Mouse (Mus musculus) heart, adult 18-20 months (tissue): ENCODE measurements around the gene Hapln2. TPM values are rescaled to one million over a fixed set of nuclear protein-coding genes. Genes with fewer than 3 reads are reported as not detected.

Experiments used
- DNase-seq, 2 experiments: peaks; one replicate each; pipeline ENCODE4 v3.0.0; 2021 to 2022; ENCODE audit warnings: mixed read lengths in 1 of 2
- total RNA-seq, 2 experiments: library from RNA; stranded (reverse); gene quantifications; 2 replicates each; pipeline ENCODE4 v1.2.3; 2021

Hapln2 gene
- total RNA-seq, 2 experiments from 2014 or later, result not detected

DNA sequence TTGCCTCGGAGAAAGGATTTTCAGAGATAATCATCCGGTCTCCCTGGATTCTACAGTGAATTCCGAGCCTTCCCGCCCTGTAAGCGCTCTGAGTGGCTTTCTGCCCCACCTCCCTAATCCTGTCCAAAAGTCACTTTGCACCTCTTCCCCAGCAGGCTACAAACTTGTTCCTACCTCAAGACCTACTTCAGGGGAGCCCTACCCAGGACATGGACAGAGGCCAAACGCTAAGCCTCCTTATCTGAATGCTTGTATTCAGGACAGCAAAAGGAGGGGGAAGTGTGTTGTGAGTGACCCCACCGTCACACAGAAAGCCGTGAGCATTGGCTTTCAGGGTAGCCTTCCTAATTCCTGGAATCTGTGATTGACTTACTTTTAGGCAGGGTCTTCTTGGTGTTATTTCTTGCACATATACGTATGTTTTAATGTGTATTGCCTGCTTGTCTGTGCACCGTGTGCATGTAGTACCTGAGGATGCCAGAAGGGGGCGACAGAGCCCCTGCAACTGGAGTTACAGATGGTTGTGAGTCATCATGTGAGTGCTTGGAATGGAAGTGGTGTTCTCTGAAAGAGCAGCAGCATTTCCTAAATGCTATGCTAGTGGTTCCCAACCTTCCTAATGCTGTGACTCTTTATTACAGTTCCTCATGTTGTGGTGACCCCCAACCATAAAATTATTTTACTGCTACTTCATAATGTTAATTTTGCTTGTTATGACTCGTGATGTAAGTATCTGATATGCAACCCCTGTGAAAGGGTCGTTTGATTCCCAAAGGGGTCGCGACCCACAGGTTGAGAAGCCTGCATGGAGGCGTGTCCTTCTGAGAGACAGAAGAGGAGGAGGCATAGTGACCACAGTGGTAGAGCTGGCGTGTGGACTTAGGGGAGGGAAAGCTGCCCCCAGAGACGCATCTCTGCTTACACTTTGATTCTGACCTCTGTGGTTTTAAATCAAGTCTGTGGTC, 21.3 kb downstream of the Hapln2 start:
- no peak for DNase-seq

DNA sequence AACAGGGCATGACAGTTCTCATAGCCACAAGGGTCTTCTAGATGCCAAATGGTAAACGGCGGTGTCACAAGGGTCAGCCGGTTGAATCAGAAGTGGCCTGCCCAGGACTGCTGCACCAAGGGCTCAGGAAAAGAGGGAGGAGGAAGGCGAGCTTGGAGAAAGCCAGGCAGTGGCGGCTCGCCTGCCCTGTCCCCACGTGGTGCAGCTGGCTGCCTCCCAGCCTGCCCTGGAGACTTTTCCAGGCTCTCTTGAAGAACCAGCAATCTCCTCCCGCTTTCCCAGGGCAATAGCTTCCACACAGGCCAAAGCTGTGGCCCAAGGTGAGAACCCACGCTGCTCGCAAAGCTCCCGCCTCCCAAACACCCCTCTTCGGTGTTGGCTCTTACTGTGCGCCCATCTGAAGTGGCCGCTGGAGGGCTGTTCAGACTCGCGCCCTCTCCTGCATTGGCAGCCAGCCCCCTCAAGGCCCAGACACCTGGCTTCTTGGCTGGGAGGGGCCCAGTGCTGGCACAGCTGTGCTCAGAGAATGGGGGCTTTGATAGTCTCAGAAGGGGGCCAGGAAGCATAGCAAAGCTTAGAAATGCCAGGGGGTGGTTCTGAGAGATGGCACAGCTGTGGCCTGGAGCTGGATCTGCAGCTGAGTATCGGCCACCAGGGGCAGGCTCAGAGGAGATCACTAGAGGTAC, 24.9 kb downstream of the Hapln2 start:
- DNase-seq, result peak in 1 of 2 experiments; percentile 29

DNA sequence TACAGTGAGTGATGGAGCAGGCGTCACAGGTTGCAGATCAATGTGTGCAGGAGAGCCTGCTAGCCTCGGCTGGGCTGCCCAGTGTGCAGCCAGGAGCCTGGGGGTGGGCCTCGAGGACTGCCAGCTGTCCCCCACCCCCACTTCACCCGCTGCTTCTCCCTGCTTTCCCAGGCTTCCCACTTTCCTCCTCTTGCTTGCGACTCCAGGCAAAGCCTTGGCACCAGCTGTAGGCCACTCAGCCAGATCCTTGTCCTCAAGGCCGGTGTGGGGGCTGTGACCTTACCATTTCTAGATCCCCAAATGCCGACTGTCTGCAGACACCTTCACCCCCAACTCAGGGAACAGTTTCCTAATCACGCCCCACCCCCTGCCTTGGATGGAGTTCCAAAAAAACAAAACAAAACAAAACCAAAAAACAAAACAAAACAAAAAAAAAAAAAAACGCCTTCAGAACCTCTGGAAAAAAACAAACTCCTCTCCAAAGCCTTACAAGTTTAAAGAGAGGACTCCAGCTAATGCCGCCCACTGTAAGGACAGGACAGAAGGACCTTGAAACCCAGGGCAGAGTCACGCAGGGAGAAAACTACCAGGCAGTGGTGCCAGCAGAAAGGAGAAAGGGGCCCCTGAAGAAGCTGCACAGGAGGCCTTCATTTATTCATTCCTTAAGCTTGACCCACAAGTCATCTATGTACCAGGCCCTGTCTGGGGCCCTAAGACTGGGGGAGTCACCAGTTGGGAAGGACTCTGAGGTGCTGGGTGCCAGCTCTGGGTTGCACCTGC, 26.4 kb downstream of the Hapln2 start:
- DNase-seq, result no peak

DNA sequence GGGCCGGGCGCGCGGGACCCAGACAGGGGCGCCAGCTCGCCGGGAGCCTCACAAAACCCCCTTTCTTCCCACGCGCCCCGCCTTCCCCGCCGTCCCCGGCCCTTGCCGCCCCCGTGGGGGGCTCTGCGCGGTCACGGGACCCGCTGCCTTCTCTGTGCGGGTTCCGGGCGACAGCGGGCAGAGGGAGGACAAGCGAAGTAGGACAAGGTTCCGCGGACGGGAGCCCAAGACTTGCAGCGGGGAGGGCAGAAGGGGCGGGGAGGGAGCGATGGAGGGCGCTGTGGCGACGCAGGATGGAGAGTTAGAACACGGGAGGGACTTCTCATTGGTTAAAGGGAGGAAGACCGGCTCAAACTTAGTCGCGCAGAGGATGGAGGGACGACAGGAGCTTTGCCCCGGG, 27.2 kb downstream of the Hapln2 start, which contains the start of gene Bcan:
Bcan (minus strand) TSS at position 50 of the 400 bp plus-strand sequence.
- DNase-seq, result no peak

DNA sequence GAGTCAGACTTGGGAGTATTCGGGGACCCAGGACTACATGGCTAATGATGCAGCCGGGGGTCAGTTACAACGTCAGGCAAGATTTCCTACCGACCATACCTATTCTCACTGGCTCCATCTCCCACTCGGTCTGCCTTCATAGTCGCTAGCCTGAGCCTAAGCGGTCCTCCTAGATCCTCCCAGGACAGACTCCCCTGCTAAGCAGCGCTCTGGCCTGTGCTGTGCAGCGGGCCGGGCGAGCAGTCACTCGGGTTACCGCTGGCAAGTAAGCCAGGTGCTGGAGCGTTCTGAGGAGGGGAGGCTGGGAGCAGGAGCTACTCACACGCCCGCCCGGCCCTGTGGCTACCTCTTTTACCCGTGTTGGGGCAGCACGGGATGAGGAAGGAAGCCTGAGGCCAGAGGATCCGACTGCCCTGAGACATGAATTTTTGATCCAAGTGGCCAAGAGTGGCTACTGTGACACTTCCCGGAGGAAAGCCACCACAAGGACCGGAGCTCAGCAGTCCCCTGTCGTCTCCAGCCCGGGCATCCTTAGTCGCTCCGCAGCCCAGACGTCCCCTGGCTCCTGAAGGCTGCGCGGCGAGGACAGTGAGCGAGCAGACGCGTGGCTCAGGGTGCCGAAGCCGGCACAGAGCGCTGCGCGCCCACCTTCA, 28.0 kb downstream of the Hapln2 start:
- DNase-seq, result no peak

DNA sequence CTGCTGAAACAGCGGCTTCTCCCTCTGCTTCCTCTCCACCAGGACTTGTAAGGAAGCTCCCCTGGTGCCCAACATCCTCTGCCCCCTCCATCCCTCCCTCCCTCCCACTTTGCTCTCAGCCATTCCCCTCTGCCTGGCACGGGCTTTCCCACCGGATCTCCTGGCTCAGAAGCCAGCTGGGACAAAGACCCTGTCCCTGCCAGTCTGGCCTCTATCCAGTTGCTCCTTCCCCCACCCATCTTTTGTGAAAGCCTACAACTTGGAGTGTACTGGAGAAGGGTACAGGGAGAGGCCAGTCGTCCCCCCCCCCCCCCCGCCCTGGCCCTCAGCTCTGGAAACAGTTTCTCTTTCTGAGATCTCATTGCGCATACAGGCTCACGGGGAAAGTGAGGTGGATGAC, 28.6 kb downstream of the Hapln2 start:
- DNase-seq, result no peak

DNA sequence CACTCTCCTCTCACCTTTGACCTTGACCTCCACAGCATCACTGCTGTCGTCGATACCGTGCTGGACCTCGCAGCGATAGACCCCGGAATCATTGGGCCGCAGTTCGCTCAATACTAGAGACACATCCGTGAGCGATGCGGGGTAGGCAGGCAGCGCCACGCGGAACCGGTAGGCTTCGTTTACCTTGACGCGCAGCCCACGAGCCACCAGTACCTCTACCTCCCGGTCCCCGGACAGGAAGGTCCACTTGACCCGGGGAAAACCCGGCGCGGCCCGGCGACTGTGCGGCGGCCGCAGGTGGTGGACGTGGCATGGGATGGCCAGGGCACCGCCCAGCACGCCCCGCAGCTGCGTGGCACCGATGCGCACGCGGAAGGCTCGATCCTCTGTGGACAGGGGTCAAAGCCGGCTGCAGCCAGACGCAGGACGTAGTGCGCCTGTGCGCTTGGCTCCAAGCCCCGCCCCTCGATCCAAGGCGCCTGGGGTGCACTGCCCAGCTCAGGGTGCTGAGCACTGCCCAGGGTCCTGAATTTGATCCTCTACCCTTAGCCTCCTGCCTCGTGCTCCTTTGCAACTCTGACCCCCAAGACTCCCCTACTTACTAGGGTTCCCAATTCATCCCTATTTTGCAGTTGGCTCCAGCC, 30.3 kb downstream of the Hapln2 start:
- DNase-seq, result peak in 1 of 2 experiments; percentile 39

DNA sequence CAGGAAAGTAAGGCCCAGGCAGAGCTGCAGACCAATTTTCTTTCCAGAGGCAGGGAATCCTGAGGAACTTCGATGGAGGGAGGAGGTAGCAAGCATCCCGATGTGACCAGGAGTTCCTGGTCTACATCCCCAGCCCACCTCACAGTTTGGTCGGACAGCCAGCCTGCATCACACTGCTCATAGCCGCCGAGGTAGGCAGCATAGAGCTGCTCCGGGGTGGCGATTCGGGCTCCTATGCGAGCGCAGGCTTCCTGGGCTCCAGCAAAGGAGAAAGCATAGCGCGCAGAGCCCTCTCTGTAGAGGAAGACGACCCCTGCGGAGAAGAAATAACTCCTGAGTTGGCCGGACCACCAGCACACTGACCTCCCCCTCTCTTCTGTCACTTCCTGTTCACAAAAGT, 31.0 kb downstream of the Hapln2 start:
- DNase-seq, result no peak

DNA sequence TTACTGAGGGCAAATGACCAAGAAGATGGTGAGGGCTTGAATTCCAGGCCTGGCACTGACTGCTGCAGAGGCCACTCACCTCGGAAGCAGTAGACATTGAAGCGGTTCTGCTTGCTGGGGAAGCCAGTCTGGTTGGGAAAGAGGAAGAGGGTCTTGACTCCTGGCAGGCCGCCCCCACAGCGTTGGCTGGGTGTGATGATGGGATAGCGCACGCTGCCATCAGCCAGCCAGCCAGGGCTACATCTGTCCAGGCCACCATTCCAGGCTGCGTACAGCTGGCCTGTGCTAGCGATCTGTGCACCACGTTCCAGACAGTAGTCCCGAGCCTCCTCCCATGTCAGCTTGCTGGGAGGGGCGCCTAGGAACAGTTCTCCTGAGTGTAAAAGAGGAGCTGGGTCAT, 32.1 kb downstream of the Hapln2 start:
- no peak for DNase-seq

DNA sequence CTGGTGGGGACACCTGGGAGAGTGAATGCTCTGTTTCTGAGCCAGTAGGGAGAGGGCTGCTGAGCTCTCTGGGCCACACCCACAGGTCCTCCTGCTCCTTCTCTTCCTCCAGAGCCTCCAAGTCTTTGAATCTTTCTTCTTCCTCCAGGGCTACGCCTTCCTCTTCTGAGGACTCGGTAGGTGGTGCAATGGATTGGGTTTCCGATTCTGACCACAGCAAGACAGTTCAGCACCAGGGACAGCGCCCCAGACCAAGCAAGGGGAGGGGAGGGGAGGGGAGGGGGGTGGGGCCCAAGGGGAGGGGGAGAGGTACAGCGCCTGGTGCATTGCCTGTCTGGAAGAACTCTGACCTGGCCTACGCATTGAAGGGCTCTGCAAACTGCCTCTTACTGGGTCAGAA, 33.9 kb downstream of the Hapln2 start:
- DNase-seq, result no peak

DNA sequence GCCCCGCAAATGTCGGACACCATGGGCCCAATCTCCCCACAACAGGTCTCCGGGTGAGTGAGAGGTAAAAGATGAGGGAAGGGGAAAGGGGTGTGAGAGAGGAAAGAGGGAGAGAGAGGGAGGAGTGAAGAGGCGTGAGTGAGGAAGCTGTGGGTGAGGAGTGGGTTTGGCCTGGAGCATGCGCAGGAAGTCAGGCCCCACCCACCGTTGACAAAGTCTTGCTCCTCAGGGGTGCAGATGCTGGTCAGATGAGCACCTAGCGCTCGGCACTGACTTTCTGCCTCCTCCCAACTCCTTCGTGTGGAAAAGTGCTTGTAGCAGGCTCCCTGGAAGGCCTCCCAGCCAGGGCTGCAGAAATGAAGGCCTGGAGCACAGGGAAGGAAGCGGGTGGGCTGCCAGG, 37.4 kb downstream of the Hapln2 start:
- no peak for DNase-seq

DNA sequence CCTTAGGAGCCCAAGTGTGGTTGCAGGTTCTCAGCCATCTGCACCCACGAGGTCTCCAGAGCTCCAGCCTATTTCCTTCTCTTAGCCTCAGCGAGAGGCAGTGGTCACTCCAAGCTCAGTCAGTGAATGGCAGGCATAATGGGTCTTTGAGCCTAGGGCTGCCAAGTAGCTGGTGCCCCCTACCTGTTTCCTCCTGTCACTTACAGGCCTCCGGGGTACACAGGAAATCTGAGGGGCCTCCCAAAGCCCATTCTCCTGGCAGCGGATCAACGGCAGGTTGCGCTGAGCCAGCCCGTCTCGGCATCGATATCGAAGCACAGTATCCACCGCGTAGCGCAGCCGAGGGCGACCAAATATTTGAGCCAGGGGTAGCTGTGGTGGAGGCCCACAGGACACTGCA, 39.3 kb downstream of the Hapln2 start:
- DNase-seq, result no peak

DNA sequence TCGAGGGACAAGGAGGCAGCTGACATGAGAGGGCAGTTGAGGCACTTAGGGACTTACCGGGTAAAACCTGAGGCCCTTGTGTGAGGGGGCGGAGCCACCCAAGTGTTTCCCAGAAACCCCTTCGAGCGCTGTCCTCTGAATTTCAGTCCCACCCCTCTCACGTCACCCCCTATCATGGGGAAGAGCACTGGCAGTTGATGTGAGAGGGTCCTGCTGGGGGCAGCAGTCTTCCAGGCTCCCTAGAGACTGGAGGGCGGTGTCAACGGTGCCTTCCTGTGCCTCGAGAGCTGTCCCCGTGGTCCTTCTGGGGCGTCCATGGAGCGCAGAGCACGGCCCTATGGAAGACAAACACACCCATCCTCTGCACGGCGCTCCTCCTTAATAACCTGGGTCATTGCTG, 39.8 kb downstream of the Hapln2 start:
- DNase-seq, result peak in 1 of 2 experiments; percentile 20

DNA sequence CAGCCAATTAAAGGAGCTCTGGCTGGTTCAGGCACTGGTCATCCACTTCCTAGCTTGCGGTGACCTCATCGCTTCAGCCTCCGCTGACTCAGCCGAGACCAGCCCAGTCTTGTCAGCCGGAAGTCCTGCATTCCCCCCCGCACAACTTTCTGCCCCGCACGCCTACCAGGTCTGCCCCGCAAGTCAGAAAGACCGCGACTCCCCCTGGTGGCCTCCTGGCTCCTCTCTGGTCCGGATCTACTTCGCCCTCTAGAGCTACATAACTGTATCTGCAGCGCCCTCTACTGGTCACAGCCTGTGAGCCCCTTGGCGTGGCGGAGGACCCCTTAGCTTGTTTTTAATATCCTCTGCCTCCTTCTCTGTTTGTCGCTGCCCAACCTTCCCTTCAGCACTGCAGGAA, 40.5 kb downstream of the Hapln2 start:
- DNase-seq, result peak; percentile 94 to 98

DNA sequence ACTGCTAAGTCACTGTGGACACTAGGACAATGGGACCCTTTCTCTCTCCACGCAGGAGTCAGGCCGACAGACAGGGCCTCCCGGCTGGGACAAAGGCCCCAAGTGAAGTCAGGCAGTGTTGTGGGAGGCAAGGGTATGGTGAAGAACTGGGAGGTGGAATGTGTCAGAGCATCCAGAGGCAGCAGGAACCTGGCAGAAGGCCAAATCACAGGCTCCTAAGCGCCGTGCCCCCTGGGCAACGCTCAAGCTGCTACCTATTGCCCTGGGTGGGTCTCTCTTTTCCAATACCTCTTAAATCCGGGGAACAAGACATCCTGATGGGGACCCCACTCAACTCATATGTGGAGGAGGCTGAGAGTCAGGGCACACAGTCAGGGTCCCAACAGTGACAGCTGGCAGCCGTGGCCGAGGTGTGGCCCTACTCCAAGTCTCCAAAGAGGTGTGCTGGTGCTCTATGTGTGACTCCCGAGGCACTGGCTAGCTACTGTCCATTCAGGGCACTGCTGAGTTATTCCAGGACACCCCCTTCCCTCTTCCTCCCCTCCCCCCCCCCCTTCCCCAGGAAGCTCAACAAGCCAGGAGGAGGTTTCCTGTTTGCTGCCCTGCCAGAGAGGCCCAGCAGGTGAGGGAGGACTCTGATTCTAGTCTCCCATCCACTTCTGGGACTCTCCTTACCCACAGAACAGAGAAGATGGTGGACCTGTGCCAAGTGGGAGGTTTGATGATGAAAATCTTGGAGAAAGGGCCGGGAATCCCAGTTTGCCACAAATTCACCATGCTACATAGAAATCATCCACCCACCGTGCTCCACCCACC, 41.7 kb downstream of the Hapln2 start:
- peak in 1 of 2 experiments; percentile 40 for DNase-seq

DNA sequence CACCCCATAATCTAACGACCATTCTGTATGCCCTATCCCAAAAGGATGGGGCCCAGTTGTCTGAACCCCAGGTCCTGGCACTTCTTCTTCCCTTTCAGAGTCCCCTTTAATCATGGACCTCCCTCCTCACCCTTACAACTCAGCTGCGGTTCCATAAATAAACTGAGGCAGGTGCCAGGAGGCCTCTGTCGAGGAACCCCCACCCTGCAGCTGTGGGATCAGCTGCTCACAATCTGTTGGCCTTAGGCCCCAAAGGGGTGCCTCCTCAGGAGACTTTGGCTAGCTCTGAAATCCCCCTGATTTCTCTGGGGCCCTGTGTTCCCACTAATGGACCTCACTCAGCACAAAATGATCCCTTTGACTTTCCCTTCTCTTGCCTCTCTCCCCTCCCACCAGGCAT, 43.3 kb downstream of the Hapln2 start:
- no peak for DNase-seq

DNA sequence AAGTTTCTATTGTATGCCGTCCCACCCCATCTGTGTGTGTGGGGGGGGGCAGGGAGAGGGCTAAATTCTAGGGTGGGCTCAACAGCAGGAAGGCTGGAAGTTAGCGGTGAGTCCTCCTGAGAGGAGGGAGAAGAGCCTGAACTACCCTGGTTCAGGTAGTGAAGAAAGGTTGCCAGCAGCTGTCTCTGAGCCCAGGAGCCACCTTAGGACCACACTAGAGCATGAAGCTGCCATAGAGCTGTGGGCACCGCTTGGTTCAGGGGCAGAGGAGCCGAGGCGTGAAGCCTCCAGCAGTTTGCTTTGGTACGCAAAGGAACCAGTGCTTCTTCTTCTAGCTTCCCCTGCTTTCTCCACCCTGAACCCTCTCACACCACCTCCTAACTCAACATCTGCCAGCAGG, 43.8 kb downstream of the Hapln2 start:
- DNase-seq, result no peak

DNA sequence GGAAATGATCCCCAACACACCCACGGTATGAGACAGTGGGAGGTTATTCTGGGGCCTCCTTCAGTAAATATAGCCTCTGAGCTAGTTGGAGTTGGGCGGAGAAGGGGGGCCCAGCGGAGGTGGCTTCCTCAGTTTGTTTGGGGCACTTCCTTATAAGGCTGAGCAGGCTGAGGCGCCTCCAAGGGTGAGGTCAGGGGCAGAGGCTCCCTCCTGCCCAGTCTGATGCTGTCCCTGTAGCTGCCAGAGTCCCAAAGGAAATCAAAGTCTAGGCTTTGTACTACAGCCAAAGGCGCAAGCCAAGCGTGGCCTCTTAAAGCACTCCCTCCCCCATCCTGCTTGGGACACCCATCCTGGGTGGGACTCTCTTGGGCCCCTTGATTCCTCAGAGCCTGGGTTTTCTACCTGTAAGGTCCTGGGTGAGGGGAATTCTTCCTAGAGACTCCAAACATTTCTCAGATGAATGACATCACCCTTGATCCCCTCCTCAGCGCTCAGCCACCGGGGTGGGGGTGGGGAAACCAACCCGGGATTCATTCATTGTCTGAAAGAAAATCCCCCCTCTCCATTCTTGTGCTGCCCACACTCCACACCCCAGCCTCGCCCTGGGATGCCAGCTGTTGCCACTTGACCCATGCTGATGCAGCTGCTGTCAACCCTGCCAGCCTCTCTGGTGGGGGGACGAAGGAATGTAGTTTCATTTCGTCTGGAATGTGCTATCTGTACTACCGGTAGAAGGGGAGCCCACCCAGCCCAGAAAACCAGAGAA, 44.4 kb downstream of the Hapln2 start:
- DNase-seq, result peak; percentile 55 to 87
